Mouse (Mus musculus): Measurements from ENCODE around the gene Mpdu1. TPM values are rescaled to one million over a fixed set of nuclear protein-coding genes. Genes with fewer than 3 reads are reported as not detected.

Gene Mpdu1
- polyA plus RNA-seq, 1 experiment from 2014 or later = 35.1 TPM

DNA sequence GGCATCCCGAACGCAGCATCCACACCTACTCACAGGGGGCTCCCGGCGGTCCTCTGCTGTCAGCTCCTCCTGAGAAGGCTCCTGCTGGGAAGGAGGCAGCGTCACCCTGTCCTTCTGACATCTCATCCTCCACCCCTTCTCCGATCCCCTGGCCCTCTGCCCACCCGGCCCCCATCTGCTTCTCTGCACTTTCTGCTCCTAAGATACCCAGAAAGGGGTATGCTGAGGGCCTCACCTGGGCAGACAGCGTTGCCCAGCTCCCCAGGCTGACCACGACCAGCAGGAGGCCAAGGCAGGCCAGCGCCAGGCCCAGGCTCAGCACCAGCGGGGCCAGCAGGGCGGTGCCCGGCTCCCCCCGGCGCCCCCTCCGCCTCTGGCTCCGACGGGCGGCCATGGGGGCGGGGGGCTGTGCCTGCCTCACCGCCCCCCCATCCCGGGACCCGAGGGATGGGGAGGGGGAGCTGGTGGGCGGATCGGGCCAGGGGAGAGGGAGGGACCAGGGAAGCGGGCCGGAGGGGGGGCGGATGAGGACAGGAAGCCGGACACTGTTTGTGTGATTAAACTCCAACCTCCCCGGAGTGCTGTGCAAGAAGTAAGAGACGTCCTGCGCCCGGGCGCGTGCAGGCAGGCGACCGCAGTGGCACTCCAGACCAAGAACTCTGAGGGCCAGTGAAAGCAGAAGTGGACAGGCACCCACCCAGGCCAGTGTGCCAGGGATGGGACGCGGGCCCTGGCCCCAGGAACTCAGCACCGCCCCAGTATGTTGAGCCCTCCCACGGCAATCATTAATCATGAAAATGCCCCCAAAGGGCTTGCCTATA, 33.1 kb upstream of the Mpdu1 start, which contains the start of the genes Tnfsf12 and Tnfsfm13:
TSS of gene Tnfsf12 (minus strand) at position 489 of the 821 bp plus-strand sequence.
TSS of gene Tnfsfm13 (minus strand) at position 738 of the 821 bp plus-strand sequence.
- Histone ChIP-seq H3K9me3 (replicated peaks; ENCODE audit: control insufficient read depth, low read length) (no peaks in the 10 kb centered on the region), H3K27me3 (ENCODE audit: control insufficient read depth, insufficient read depth, low read length) (no peaks in the 10 kb centered on the region), H3K36me3 (ENCODE audit: control insufficient read depth, insufficient read depth, low read length) (no peaks in the 10 kb centered on the region), H3K9ac (ENCODE audit: low read depth, low read length) (peak within 1 kb of the TSS; percentile 85), H3K4me2 (peak within 1 kb of the TSS; percentile 83), H3K4me1 (ENCODE audit: control insufficient read depth, insufficient read depth, low read length) (peaks cover 20% of the 10 kb centered on the region), H3K4me3 (ENCODE audit: low read depth, low read length) (peak within 1 kb of the TSS; percentile 62), H3K27ac (ENCODE audit: low read depth, low read length) (peak within 1 kb of the TSS; percentile 64)
- peak; percentile 66; the same call in 1 of the 2 replicates for ATAC-seq (replicated peaks; ENCODE audit: insufficient number of reproducible peaks, low FRiP score, low TSS enrichment)
- under 1% methylated on average over 40 of the region's 41 CpGs for WGBS (ENCODE audit: insufficient replicate concordance)

DNA sequence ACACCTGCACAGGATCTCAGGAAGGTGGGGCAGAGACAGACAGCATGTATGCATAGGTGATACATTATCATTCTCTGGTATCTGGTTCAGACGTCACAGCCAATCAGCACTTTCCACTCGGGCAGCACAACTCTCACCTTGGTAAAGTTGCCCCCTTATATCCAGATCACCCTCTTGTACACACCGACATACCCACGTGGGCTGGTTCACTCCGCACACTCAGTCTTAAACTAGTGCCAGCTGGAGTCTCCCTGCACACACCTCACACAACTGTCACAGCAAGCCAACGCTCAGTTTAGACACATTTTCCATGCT, 32.6 kb upstream of the Mpdu1 start:
- 25% methylated on average over 6 of the region's 6 CpGs for whole genome bisulfite sequencing (ENCODE audit: insufficient replicate concordance)
- peak overlapping the region; percentile 85; the same call in 1 of the 2 replicates for H3K9ac ChIP-seq (ENCODE audit: low read depth, low read length)
- peak overlapping the region; percentile 64 for H3K27ac ChIP-seq (ENCODE audit: low read depth, low read length)
- peak overlapping the region; percentile 62 for H3K4me3 ChIP-seq (ENCODE audit: low read depth, low read length)
- ATAC-seq (replicated peaks; ENCODE audit: insufficient number of reproducible peaks, low FRiP score, low TSS enrichment) = no peak
- H3K4me1 ChIP-seq (ENCODE audit: control insufficient read depth, insufficient read depth, low read length) = peaks cover 18% of the 10 kb centered on the region
- H3K9me3 ChIP-seq (replicated peaks; ENCODE audit: control insufficient read depth, low read length) = no peaks in the 10 kb centered on the region
- peak overlapping the region; percentile 83 for H3K4me2 ChIP-seq
- no peaks in the 10 kb centered on the region for H3K27me3 ChIP-seq (ENCODE audit: control insufficient read depth, insufficient read depth, low read length)
- no peaks in the 10 kb centered on the region for H3K36me3 ChIP-seq (ENCODE audit: control insufficient read depth, insufficient read depth, low read length)

- no peak overlapping the region for H3K4me2 ChIP-seq
- no peaks in the 10 kb centered on the region for H3K9me3 ChIP-seq (replicated peaks; ENCODE audit: control insufficient read depth, low read length)
- H3K36me3 ChIP-seq (ENCODE audit: control insufficient read depth, insufficient read depth, low read length) = no peaks in the 10 kb centered on the region
- H3K27me3 ChIP-seq (ENCODE audit: control insufficient read depth, insufficient read depth, low read length) = no peaks in the 10 kb centered on the region
- peaks cover 12% of the 10 kb centered on the region for H3K4me1 ChIP-seq (ENCODE audit: control insufficient read depth, insufficient read depth, low read length)
- 55% methylated on average over 11 of the region's 11 CpGs for WGBS (ENCODE audit: insufficient replicate concordance)
- H3K4me3 ChIP-seq (ENCODE audit: low read depth, low read length) = no peak overlapping the region
- ATAC-seq (replicated peaks; ENCODE audit: insufficient number of reproducible peaks, low FRiP score, low TSS enrichment) = no peak
- H3K9ac ChIP-seq (ENCODE audit: low read depth, low read length) = no peak overlapping the region
- H3K27ac ChIP-seq (ENCODE audit: low read depth, low read length) = no peak overlapping the region
These were observed 31.1 kb upstream of the Mpdu1 start for GRCm38 (mm10) chr11:69693421-69693965.

- WGBS (ENCODE audit: insufficient replicate concordance) = 80% methylated on average over 6 of the region's 6 CpGs
These were observed 30.4 kb upstream of the Mpdu1 start for GRCm38 (mm10) chr11:69692863-69693262.

GRCm38 (mm10) chr11:69692196-69692811, 29.9 kb upstream of the Mpdu1 start:
- Histone ChIP-seq H3K4me2 (no peak overlapping the region), H3K4me1 (ENCODE audit: control insufficient read depth, insufficient read depth, low read length) (peaks cover 12% of the 10 kb centered on the region), H3K27me3 (ENCODE audit: control insufficient read depth, insufficient read depth, low read length) (no peaks in the 10 kb centered on the region), H3K36me3 (ENCODE audit: control insufficient read depth, insufficient read depth, low read length) (no peaks in the 10 kb centered on the region), H3K27ac (ENCODE audit: low read depth, low read length) (no peak overlapping the region), H3K9ac (ENCODE audit: low read depth, low read length) (no peak overlapping the region), H3K4me3 (ENCODE audit: low read depth, low read length) (no peak overlapping the region), H3K9me3 (replicated peaks; ENCODE audit: control insufficient read depth, low read length) (no peaks in the 10 kb centered on the region)
- ATAC-seq (replicated peaks; ENCODE audit: insufficient number of reproducible peaks, low FRiP score, low TSS enrichment) = no peak
- WGBS (ENCODE audit: insufficient replicate concordance) = 70% methylated on average over 9 of the region's 9 CpGs

More at GRCm38 (mm10) chr11:69692863-69693262, 30.4 kb upstream of the Mpdu1 start:
- Histone ChIP-seq H3K36me3 (ENCODE audit: control insufficient read depth, insufficient read depth, low read length) (no peaks in the 10 kb centered on the region), H3K4me3 (ENCODE audit: low read depth, low read length) (no peak overlapping the region), H3K9ac (ENCODE audit: low read depth, low read length) (no peak overlapping the region), H3K9me3 (replicated peaks; ENCODE audit: control insufficient read depth, low read length) (no peaks in the 10 kb centered on the region), H3K27ac (ENCODE audit: low read depth, low read length) (no peak overlapping the region), H3K4me2 (no peak overlapping the region), H3K4me1 (ENCODE audit: control insufficient read depth, insufficient read depth, low read length) (peaks cover 12% of the 10 kb centered on the region), H3K27me3 (ENCODE audit: control insufficient read depth, insufficient read depth, low read length) (no peaks in the 10 kb centered on the region)
- no peak for ATAC-seq (replicated peaks; ENCODE audit: insufficient number of reproducible peaks, low FRiP score, low TSS enrichment)

GRCm38 (mm10) chr11:69689891-69690290, 27.4 kb upstream of the Mpdu1 start:
- H3K27ac ChIP-seq (ENCODE audit: low read depth, low read length) = no peak overlapping the region
- no peak overlapping the region for H3K9ac ChIP-seq (ENCODE audit: low read depth, low read length)
- H3K4me1 ChIP-seq (ENCODE audit: control insufficient read depth, insufficient read depth, low read length) = peaks cover 4% of the 10 kb centered on the region; the same call in 1 of the 2 replicates
- H3K36me3 ChIP-seq (ENCODE audit: control insufficient read depth, insufficient read depth, low read length) = no peaks in the 10 kb centered on the region
- 88% methylated on average over 1 of the region's 1 CpGs for WGBS (ENCODE audit: insufficient replicate concordance)
- no peaks in the 10 kb centered on the region for H3K9me3 ChIP-seq (replicated peaks; ENCODE audit: control insufficient read depth, low read length)
- no peaks in the 10 kb centered on the region; the same call in 1 of the 2 replicates for H3K27me3 ChIP-seq (ENCODE audit: control insufficient read depth, insufficient read depth, low read length)
- no peak overlapping the region for H3K4me3 ChIP-seq (ENCODE audit: low read depth, low read length)
- H3K4me2 ChIP-seq = no peak overlapping the region
- no peak for ATAC-seq (replicated peaks; ENCODE audit: insufficient number of reproducible peaks, low FRiP score, low TSS enrichment)

DNA sequence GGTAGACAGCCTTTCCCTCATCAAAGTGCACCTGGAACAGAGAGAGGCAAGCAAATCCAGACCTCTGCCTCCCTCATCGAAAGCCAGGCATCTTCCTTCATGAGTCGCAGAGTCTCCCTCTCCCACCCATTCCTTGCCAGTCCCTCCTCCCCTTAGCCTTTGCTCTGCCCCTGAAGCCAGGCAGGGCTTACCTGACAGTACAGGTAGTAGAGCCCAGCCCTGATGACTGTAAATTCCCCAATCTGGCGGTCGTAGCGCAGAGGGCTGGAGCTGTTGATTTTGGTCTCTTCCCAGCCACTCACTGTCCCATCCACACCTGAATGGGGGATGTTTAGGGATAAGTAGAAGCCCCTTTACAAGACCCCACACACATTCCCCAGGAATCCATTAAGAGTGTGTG, 24.6 kb upstream of the Mpdu1 start:
- Histone ChIP-seq H3K27ac (ENCODE audit: low read depth, low read length) (no peak overlapping the region), H3K4me2 (no peak overlapping the region)

DNA sequence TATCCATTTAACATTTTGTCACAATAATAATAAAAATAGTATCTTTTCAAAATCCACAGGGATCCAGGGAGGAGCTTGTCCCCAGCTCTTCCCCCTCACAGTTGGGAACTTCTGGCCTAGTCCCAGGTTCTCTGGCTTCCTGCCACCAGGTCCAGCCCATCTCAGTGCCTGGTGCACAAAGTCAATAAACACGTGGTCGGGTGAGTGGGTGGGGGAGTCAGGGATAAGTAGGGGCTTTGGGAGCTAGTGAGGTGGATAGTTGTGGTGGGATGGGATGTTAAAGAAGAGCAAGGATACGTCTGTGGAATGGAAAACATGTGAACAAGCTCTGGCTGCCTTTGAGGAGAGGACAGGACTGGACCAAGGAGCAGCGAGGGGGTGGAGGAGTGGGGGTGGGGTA, 23.9 kb upstream of the Mpdu1 start:
- H3K4me2 ChIP-seq = peak overlapping the region; percentile 9; the same call in 1 of the 2 replicates
- H3K36me3 ChIP-seq (ENCODE audit: control insufficient read depth, insufficient read depth, low read length) = no peaks in the 10 kb centered on the region
- WGBS (ENCODE audit: insufficient replicate concordance) = 13% methylated on average over 4 of the region's 4 CpGs
- H3K4me1 ChIP-seq (ENCODE audit: control insufficient read depth, insufficient read depth, low read length) = 0 out of 2 replicates have a peak, but pooled peaks cover 5% of the 10 kb centered on the region
- no peaks in the 10 kb centered on the region; the same call in 1 of the 2 replicates for H3K27me3 ChIP-seq (ENCODE audit: control insufficient read depth, insufficient read depth, low read length)
- no peak overlapping the region for H3K27ac ChIP-seq (ENCODE audit: low read depth, low read length)
- no peaks in the 10 kb centered on the region for H3K9me3 ChIP-seq (replicated peaks; ENCODE audit: control insufficient read depth, low read length)
- H3K9ac ChIP-seq (ENCODE audit: low read depth, low read length) = 0 out of 2 replicates have a peak overlapping the region, but pooled peaks have one; percentile 39
- ATAC-seq (replicated peaks; ENCODE audit: insufficient number of reproducible peaks, low FRiP score, low TSS enrichment) = no peak
- no peak overlapping the region for H3K4me3 ChIP-seq (ENCODE audit: low read depth, low read length)

More for the DNA sequence above, 24.6 kb upstream of the Mpdu1 start:
- Histone ChIP-seq H3K36me3 (ENCODE audit: control insufficient read depth, insufficient read depth, low read length) (no peaks in the 10 kb centered on the region), H3K4me3 (ENCODE audit: low read depth, low read length) (no peak overlapping the region), H3K9ac (ENCODE audit: low read depth, low read length) (no peak overlapping the region), H3K9me3 (replicated peaks; ENCODE audit: control insufficient read depth, low read length) (no peaks in the 10 kb centered on the region), H3K4me1 (ENCODE audit: control insufficient read depth, insufficient read depth, low read length) (0 out of 2 replicates have a peak, but pooled peaks cover 5% of the 10 kb centered on the region), H3K27me3 (ENCODE audit: control insufficient read depth, insufficient read depth, low read length) (no peaks in the 10 kb centered on the region; the same call in 1 of the 2 replicates)
- WGBS (ENCODE audit: insufficient replicate concordance) = 44% methylated on average over 5 of the region's 5 CpGs
- ATAC-seq (replicated peaks; ENCODE audit: insufficient number of reproducible peaks, low FRiP score, low TSS enrichment) = no peak

Data from heart, embryonic 11.5 days (tissue).